Mouse (Mus musculus): ENCODE measurements around the gene Tmem210. TPM values are rescaled to one million over a fixed set of nuclear protein-coding genes. Genes with fewer than 3 reads are reported as not detected.

Gene Tmem210
- total RNA-seq, 1 experiment, result not detected

DNA sequence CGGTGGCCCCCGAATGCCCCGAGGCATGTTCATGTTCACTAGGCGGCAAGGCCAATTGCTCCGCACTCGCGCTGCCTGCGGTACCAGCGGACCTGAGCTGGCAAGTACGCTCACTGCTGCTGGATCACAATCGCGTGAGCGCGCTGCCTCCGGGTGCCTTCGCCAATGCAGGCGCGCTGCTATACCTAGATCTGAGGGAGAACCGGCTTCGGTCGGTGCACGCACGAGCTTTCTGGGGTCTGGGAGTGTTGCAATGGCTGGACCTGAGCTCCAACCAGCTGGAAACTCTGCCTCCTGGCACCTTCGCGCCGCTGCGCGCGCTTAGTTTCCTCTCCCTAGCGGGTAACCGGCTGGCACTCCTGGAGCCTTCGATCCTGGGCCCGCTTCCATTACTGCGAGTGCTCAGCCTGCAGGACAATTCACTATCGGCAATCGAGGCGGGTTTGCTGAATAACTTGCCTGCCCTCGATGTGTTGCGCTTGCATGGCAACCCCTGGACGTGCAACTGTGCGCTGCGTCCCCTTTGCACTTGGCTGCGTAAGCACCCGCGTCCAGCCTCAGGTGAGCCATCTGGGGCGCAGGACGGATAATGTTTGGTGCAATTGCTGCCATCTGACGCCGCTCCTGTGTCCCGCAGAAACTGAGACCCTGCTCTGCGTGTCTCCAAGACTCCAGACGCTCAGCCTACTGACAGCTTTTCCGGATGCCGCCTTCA, 2.3 kb downstream of the Tmem210 start:
- in situ Hi-C loops (cut with MboI; ENCODE audit: low sequenced_read_pairs in 2 of 2, unreplicated experiment in 2 of 2), result no loop called here
- Histone ChIP-seq H3K9ac (ENCODE audit: insufficient read depth, low read depth, low read length, poor library complexity, severe bottlenecking) (peak overlapping the region; percentile 18; the same call in 1 of the 2 replicates), H3K4me1 (ENCODE audit: control insufficient read depth in 2 of 2, insufficient read depth in 2 of 2, low read length in 2 of 2, poor library complexity in 1 of 2) (peaks cover 0 to 13% of the 10 kb centered on the region in 2 experiments; a peak in 1 of 4 replicates), H3K9me3 (ENCODE audit: control insufficient read depth, insufficient read depth, low read depth, low read length) (no peaks in the 10 kb centered on the region), H3K27ac (ENCODE audit: insufficient read depth, low read depth, low read length, poor library complexity, severe bottlenecking) (no peak overlapping the region), H3K4me3 (ENCODE audit: insufficient read depth in 1 of 2, low read depth in 1 of 2, low read length in 2 of 2, poor library complexity in 1 of 2, severe bottlenecking in 1 of 2) (peak overlapping the region; percentile 54 to 66), H3K36me3 (ENCODE audit: control insufficient read depth, insufficient read depth, low read length, poor library complexity, severe bottlenecking) (peaks cover 2% of the 10 kb centered on the region; the same call in 1 of the 2 replicates)
- no peak for DNase-seq (ENCODE audit: low read depth, low spot score)
- TF ChIP-seq HCFC1 (IDR thresholded peaks at IDR 0.05; ENCODE audit: borderline replicate concordance, insufficient read depth, low read length), result no peak

GRCm38 (mm10) chr2:25290816-25291130, 2.8 kb downstream of the Tmem210 start:
- no peak for TF ChIP-seq ZNF384 (IDR thresholded peaks at IDR 0.05; ENCODE audit: low read depth, low read length)
- no peak for TF ChIP-seq ZC3H11A (IDR thresholded peaks at IDR 0.05; ENCODE audit: borderline replicate concordance, low read depth, low read length)
- no peak for TF ChIP-seq HCFC1 (IDR thresholded peaks at IDR 0.05; ENCODE audit: borderline replicate concordance, insufficient read depth, low read length)
- TF ChIP-seq MAFK (IDR thresholded peaks at IDR 0.05; ENCODE audit: insufficient read depth, low read depth, low read length), result no peak
- TF ChIP-seq CHD2 (IDR thresholded peaks at IDR 0.05; ENCODE audit: low read depth, low read length), result no peak
- 0 out of 2 replicates have a peak overlapping the region, but pooled peaks have one; percentile 18 for H3K9ac ChIP-seq (ENCODE audit: insufficient read depth, low read depth, low read length, poor library complexity, severe bottlenecking)
- no peak overlapping the region for H3K27ac ChIP-seq (ENCODE audit: insufficient read depth, low read depth, low read length, poor library complexity, severe bottlenecking)
- H3K36me3 ChIP-seq (ENCODE audit: control insufficient read depth, insufficient read depth, low read length, poor library complexity, severe bottlenecking), result no peaks in the 10 kb centered on the region
- peaks cover 0 to 13% of the 10 kb centered on the region in 2 experiments; a peak in 1 of 4 replicates for H3K4me1 ChIP-seq (ENCODE audit: control insufficient read depth in 2 of 2, insufficient read depth in 2 of 2, low read length in 2 of 2, poor library complexity in 1 of 2)
- in situ Hi-C loops (cut with MboI; ENCODE audit: low sequenced_read_pairs in 2 of 2, unreplicated experiment in 2 of 2), result no loop called here
- DNase-seq (ENCODE audit: low read depth, low spot score), result no peak
- no peaks in the 10 kb centered on the region for H3K9me3 ChIP-seq (ENCODE audit: control insufficient read depth, insufficient read depth, low read depth, low read length)
- peak overlapping the region; percentile 54 to 66 for H3K4me3 ChIP-seq (ENCODE audit: insufficient read depth in 1 of 2, low read depth in 1 of 2, low read length in 2 of 2, poor library complexity in 1 of 2, severe bottlenecking in 1 of 2)

- peak overlapping the region; percentile 54 to 66; a peak in 3 of 4 replicates for H3K4me3 ChIP-seq (ENCODE audit: insufficient read depth in 1 of 2, low read depth in 1 of 2, low read length in 2 of 2, poor library complexity in 1 of 2, severe bottlenecking in 1 of 2)
- no peaks in the 10 kb centered on the region for H3K36me3 ChIP-seq (ENCODE audit: control insufficient read depth, insufficient read depth, low read length, poor library complexity, severe bottlenecking)
- H3K4me1 ChIP-seq (ENCODE audit: control insufficient read depth in 2 of 2, insufficient read depth in 2 of 2, low read length in 2 of 2, poor library complexity in 1 of 2), result peaks cover 0 to 13% of the 10 kb centered on the region in 2 experiments; a peak in 1 of 4 replicates
- no peaks in the 10 kb centered on the region for H3K9me3 ChIP-seq (ENCODE audit: control insufficient read depth, insufficient read depth, low read depth, low read length)
- DNase-seq (ENCODE audit: low read depth, low spot score), result no peak
- H3K9ac ChIP-seq (ENCODE audit: insufficient read depth, low read depth, low read length, poor library complexity, severe bottlenecking), result no peak overlapping the region
- no peak for TF ChIP-seq ZNF384 (IDR thresholded peaks at IDR 0.05; ENCODE audit: low read depth, low read length)
- no peak for TF ChIP-seq HCFC1 (IDR thresholded peaks at IDR 0.05; ENCODE audit: borderline replicate concordance, insufficient read depth, low read length)
- TF ChIP-seq MAFK (IDR thresholded peaks at IDR 0.05; ENCODE audit: insufficient read depth, low read depth, low read length), result no peak
- no peak for TF ChIP-seq ZC3H11A (IDR thresholded peaks at IDR 0.05; ENCODE audit: borderline replicate concordance, low read depth, low read length)
- TF ChIP-seq CHD2 (IDR thresholded peaks at IDR 0.05; ENCODE audit: low read depth, low read length), result no peak
- no peak overlapping the region for H3K27ac ChIP-seq (ENCODE audit: insufficient read depth, low read depth, low read length, poor library complexity, severe bottlenecking)
- in situ Hi-C loops (cut with MboI; ENCODE audit: low sequenced_read_pairs in 2 of 2, unreplicated experiment in 2 of 2), result no loop called here
These were observed 3.5 kb downstream of the Tmem210 start for GRCm38 (mm10) chr2:25291184-25292053.

- peaks cover 0 to 7% of the 10 kb centered on the region in 2 experiments; a peak in 1 of 4 replicates for H3K4me1 ChIP-seq (ENCODE audit: control insufficient read depth in 2 of 2, insufficient read depth in 2 of 2, low read length in 2 of 2, poor library complexity in 1 of 2)
- H3K4me3 ChIP-seq (ENCODE audit: insufficient read depth in 1 of 2, low read depth in 1 of 2, low read length in 2 of 2, poor library complexity in 1 of 2, severe bottlenecking in 1 of 2), result peak overlapping the region; percentile 40 to 50; a peak in 3 of 4 replicates
- in situ Hi-C loops (cut with MboI; ENCODE audit: low sequenced_read_pairs in 2 of 2, unreplicated experiment in 2 of 2), result no loop called here
- DNase-seq (ENCODE audit: low read depth, low spot score), result no peak
- no peaks in the 10 kb centered on the region for H3K36me3 ChIP-seq (ENCODE audit: control insufficient read depth, insufficient read depth, low read length, poor library complexity, severe bottlenecking)
- H3K9me3 ChIP-seq (ENCODE audit: control insufficient read depth, insufficient read depth, low read depth, low read length), result no peaks in the 10 kb centered on the region
- TF ChIP-seq ZC3H11A (IDR thresholded peaks at IDR 0.05; ENCODE audit: borderline replicate concordance, low read depth, low read length) (no peak), CHD2 (IDR thresholded peaks at IDR 0.05; ENCODE audit: low read depth, low read length) (no peak), MAFK (IDR thresholded peaks at IDR 0.05; ENCODE audit: insufficient read depth, low read depth, low read length) (no peak), ZNF384 (IDR thresholded peaks at IDR 0.05; ENCODE audit: low read depth, low read length) (no peak), HCFC1 (IDR thresholded peaks at IDR 0.05; ENCODE audit: borderline replicate concordance, insufficient read depth, low read length) (no peak)
- H3K9ac ChIP-seq (ENCODE audit: insufficient read depth, low read depth, low read length, poor library complexity, severe bottlenecking), result no peak overlapping the region
- H3K27ac ChIP-seq (ENCODE audit: insufficient read depth, low read depth, low read length, poor library complexity, severe bottlenecking), result no peak overlapping the region
These were observed 4.2 kb downstream of the Tmem210 start for GRCm38 (mm10) chr2:25292054-25292544.
